Mouse (Mus musculus) limb, embryonic 11.5 days (tissue): ENCODE data around the gene Six6. TPM values are rescaled to one million over a fixed set of nuclear protein-coding genes. Genes with fewer than 3 reads are reported as not detected.
A peak's percentile ranks its signal among the peaks of the same experiment; 100 is the strongest.

Source experiments
- ATAC-seq: fragments of 200-750 bp; cut with Nextera tagmentation; 2 replicates; pipeline ENCODE4 v1.8.0; 2017; ENCODE audit warnings: low read depth; ENCODE audit not compliant: insufficient number of reproducible peaks, low FRiP score, low TSS enrichment
- DNase-seq: peaks from one replicate; pipeline ENCODE4 v3.0.0-alpha.2; 2015; ENCODE audit warnings: low spot score
- H3K27ac ChIP-seq: fragments of 300-500 bp; sonication (generic); replicated peaks from 2 replicates; pipeline ENCODE4 v1.5.1; 2014; ENCODE audit warnings: low read depth, mild to moderate bottlenecking, low read length
- H3K27me3 ChIP-seq: fragments of 300-500 bp; sonication (generic); 2 replicates; pipeline ENCODE4 v1.6.1; 2014; ENCODE audit warnings: mild to moderate bottlenecking, low read length, mixed read lengths; ENCODE audit not compliant: control insufficient read depth, insufficient read depth
- H3K36me3 ChIP-seq: fragments of 300-500 bp; sonication (generic); 2 replicates; pipeline ENCODE4 v1.6.1; 2014; ENCODE audit warnings: mild to moderate bottlenecking, low read length, moderate library complexity, mixed read lengths; ENCODE audit not compliant: control insufficient read depth, insufficient read depth
- H3K4me1 ChIP-seq: fragments of 300-500 bp; sonication (generic); 2 replicates; pipeline ENCODE4 v1.6.1; 2014; ENCODE audit warnings: low read length, mixed read lengths; ENCODE audit not compliant: control insufficient read depth, insufficient read depth
- H3K4me2 ChIP-seq: fragments of 300-500 bp; sonication (generic); 2 replicates; pipeline ENCODE4 v1.6.1; 2014; ENCODE audit warnings: low read depth, mild to moderate bottlenecking, moderate library complexity; ENCODE audit not compliant: severe bottlenecking
- H3K4me3 ChIP-seq: fragments of 300-500 bp; sonication (generic); 2 replicates; pipeline ENCODE4 v1.5.1; 2014; ENCODE audit warnings: low read depth, low read length
- H3K9ac ChIP-seq: fragments of 300-500 bp; sonication (generic); 2 replicates; pipeline ENCODE4 v1.6.1; 2014; ENCODE audit warnings: mild to moderate bottlenecking, low read length
- H3K9me3 ChIP-seq: fragments of 300-500 bp; sonication (generic); 2 replicates; pipeline ENCODE4 v1.6.1; 2016; ENCODE audit warnings: low read length; ENCODE audit not compliant: control insufficient read depth
- WGBS: fragments of 180-500 bp; shearing (Covaris S2); extraction: QIAGEN DNeasy Blood & Tissue Kit; methylation state at CpG from one replicate; pipeline ENCODE4 v1.1.7; 2014; 5-methylcytosine and 5-hydroxymethylcytosine counted together
- polyA plus RNA-seq: library from polyadenylated mRNA; unstranded; fragments of >200 nt; fragmentation: Nextera tagmentation; extraction: Ambion mirVana; gene quantifications from 2 replicates; pipeline ENCODE4 v1.2.1, GENCODE M21; 2014

The Six6 gene
- polyA plus RNA-seq, 1 experiment from 2014 or later, result not detected

DNA sequence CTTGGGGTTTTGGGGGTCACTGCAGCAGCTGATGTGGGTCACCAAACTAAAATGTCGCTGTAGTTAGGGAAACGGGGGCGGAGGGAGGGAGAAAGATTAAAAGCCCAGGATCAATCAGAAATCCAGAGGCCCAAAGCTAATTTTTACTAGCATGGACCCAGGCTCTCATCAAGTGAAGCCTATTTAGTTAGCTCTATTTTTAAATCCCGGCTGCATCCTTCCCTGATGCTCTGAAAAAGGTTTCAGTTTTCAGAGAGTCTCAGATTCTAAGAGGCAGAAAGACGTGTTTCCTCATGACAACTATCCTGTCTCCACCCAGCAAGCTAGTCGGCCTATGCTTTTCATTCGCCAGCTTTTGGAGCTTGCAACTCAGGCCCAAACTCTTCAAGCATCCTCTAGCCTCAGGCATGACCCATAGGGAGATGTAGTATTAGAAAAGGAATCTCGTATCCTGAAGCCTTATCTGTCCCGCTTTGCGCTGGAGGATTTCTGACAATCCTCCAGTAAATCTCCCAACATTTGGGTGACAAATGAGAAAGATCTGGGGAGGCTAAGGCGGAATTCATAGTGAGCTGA is 1.2 kb downstream of the Six6 start:
- H3K27me3 ChIP-seq, result peaks cover 80% of the 10 kb centered on the region
- H3K9ac ChIP-seq, result no peak overlapping the region
- no peak for ATAC-seq
- WGBS, result 2% methylated on average over 11 of the region's 11 CpGs
- no peaks in the 10 kb centered on the region for H3K9me3 ChIP-seq
- H3K4me2 ChIP-seq, result no peak overlapping the region
- H3K27ac ChIP-seq, result no peak overlapping the region
- DNase-seq, result no peak
- H3K4me1 ChIP-seq, result 0 out of 2 replicates have a peak, but pooled peaks cover 3% of the 10 kb centered on the region
- no peak overlapping the region for H3K4me3 ChIP-seq
- H3K36me3 ChIP-seq, result no peaks in the 10 kb centered on the region

- ATAC-seq, result no peak
- no peak overlapping the region for H3K9ac ChIP-seq
- H3K27me3 ChIP-seq, result peaks cover 82% of the 10 kb centered on the region
- H3K27ac ChIP-seq, result no peak overlapping the region
- no peaks in the 10 kb centered on the region for H3K36me3 ChIP-seq
- peak; percentile 62 for DNase-seq
- H3K4me1 ChIP-seq, result 0 out of 2 replicates have a peak, but pooled peaks cover 3% of the 10 kb centered on the region
- no peaks in the 10 kb centered on the region for H3K9me3 ChIP-seq
- no peak overlapping the region for H3K4me3 ChIP-seq
- 1% methylated on average over 32 of the region's 32 CpGs for WGBS
- H3K4me2 ChIP-seq, result no peak overlapping the region
Measured at GRCm38 (mm10) chr12:72941398-72942051, 1.8 kb downstream of the Six6 start.

DNA sequence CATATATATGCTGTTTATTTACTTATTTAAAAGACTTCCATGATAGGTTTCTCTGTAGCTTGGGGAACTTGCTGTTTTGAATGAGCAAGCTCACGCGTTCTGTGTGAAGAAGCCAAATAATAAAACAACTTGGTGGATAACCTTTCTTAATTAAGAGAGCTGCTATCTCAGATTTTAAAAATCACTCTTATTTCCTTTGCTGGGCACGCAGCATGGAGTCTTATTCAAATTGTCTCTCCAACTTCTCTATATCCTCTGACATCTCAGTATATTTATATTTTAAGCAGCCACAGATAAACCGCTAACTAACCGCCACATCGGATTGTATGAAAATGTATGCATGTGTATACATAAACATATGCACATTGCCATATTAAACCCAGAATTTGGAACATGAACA is 2.5 kb downstream of the Six6 start:
- 21% methylated on average over 6 of the region's 6 CpGs for WGBS
- H3K27me3 ChIP-seq, result peaks cover 81% of the 10 kb centered on the region
- H3K36me3 ChIP-seq, result no peaks in the 10 kb centered on the region
- ATAC-seq, result no peak
- no peak overlapping the region for H3K9ac ChIP-seq
- no peak overlapping the region for H3K4me3 ChIP-seq
- no peak overlapping the region for H3K27ac ChIP-seq
- no peaks in the 10 kb centered on the region for H3K9me3 ChIP-seq
- 0 out of 2 replicates have a peak, but pooled peaks cover 3% of the 10 kb centered on the region for H3K4me1 ChIP-seq
- no peak overlapping the region for H3K4me2 ChIP-seq
- no peak for DNase-seq

GRCm38 (mm10) chr12:72943574-72944110 is 4.0 kb downstream of the Six6 start:
- 0 out of 2 replicates have a peak, but pooled peaks cover 3% of the 10 kb centered on the region for H3K4me1 ChIP-seq
- no peak overlapping the region for H3K9ac ChIP-seq
- no peak overlapping the region for H3K27ac ChIP-seq
- H3K4me2 ChIP-seq, result no peak overlapping the region
- no peak overlapping the region for H3K4me3 ChIP-seq
- H3K36me3 ChIP-seq, result no peaks in the 10 kb centered on the region
- peaks cover 77% of the 10 kb centered on the region for H3K27me3 ChIP-seq
- no peaks in the 10 kb centered on the region for H3K9me3 ChIP-seq
- DNase-seq (peak; percentile 28), ATAC-seq (no peak)
- 7% methylated on average over 2 of the region's 2 CpGs for WGBS

GRCm38 (mm10) chr12:72944411-72945225 is 4.9 kb downstream of the Six6 start:
- Histone ChIP-seq H3K4me3 (peak overlapping the region; percentile 34), H3K27ac (no peak overlapping the region), H3K4me1 (0 out of 2 replicates have a peak, but pooled peaks cover 3% of the 10 kb centered on the region), H3K9ac (no peak overlapping the region), H3K36me3 (no peaks in the 10 kb centered on the region), H3K4me2 (peak overlapping the region; percentile 54), H3K9me3 (no peaks in the 10 kb centered on the region), H3K27me3 (peaks cover 68% of the 10 kb centered on the region)
- ATAC-seq (no peak), DNase-seq (peak; percentile 61)
- WGBS, result under 1% methylated on average over 24 of the region's 24 CpGs

DNA sequence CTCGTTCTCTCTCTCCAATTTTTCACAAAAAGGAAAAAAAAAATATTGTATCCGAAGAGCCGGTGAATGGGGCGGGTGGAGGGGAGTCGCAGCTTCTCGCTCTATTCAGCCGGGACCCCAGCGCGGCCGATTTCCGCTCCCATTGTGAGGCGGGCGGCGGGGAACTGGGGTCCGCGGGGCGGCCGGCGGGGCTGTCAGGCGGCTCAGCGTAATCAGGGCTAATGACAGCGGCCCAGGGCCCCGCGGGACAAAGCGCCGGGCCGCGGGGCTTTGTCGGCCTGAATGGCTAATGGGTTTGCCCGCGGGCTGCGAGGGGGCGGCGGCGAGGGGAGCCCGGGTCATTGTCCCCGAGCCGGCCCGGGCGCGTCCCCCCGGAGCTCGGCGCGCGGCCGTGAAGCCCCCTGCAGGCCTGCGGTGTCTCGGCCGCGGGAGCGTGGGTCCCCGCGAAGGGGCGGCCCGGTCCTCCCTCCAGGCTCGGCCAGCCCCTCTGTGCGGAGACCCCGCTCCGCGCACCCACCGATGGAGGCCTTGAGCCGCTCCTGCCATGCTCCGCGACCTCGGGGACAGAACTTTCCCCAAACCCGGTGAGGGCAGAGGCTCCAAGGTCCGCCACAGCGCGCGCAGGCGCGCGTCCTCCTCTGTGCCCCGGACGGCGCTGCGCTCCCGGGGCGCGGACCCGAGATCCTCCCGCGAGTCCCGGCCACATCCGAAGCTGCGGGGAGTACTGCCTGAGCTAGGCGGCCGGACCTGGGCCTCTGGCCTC is 5.8 kb downstream of the Six6 start:
- 0% methylated on average over 75 of the region's 89 CpGs for WGBS
- Histone ChIP-seq H3K36me3 (no peaks in the 10 kb centered on the region), H3K4me3 (peak overlapping the region; percentile 34), H3K4me2 (peak overlapping the region; percentile 54), H3K27ac (no peak overlapping the region), H3K9me3 (no peaks in the 10 kb centered on the region), H3K4me1 (0 out of 2 replicates have a peak, but pooled peaks cover 3% of the 10 kb centered on the region), H3K27me3 (peaks cover 59% of the 10 kb centered on the region), H3K9ac (peak overlapping the region; percentile 30; the same call in 1 of the 2 replicates)
- DNase-seq (peak; percentile 65), ATAC-seq (no peak; the same call in 1 of the 2 replicates)

- H3K27ac ChIP-seq, result no peak overlapping the region
- H3K4me1 ChIP-seq, result 0 out of 2 replicates have a peak, but pooled peaks cover 3% of the 10 kb centered on the region
- peak overlapping the region; percentile 34 for H3K4me3 ChIP-seq
- under 1% methylated on average over 8 of the region's 8 CpGs for WGBS
- H3K9me3 ChIP-seq, result no peaks in the 10 kb centered on the region
- H3K9ac ChIP-seq, result no peak overlapping the region
- peaks cover 54% of the 10 kb centered on the region for H3K27me3 ChIP-seq
- peak overlapping the region; percentile 54 for H3K4me2 ChIP-seq
- H3K36me3 ChIP-seq, result no peaks in the 10 kb centered on the region
- no peak for ATAC-seq
- no peak for DNase-seq
Measured at GRCm38 (mm10) chr12:72946064-72946395, 6.3 kb downstream of the Six6 start.

GRCm38 (mm10) chr12:72946805-72947204 is 7.1 kb downstream of the Six6 start:
- ATAC-seq, result no peak
- H3K9ac ChIP-seq, result no peak overlapping the region

More at GRCm38 (mm10) chr12:72946805-72947204, 7.1 kb downstream of the Six6 start:
- Histone ChIP-seq H3K9me3 (no peaks in the 10 kb centered on the region), H3K27ac (no peak overlapping the region), H3K36me3 (no peaks in the 10 kb centered on the region), H3K4me3 (no peak overlapping the region), H3K4me1 (0 out of 2 replicates have a peak, but pooled peaks cover 3% of the 10 kb centered on the region), H3K4me2 (no peak overlapping the region), H3K27me3 (peaks cover 49% of the 10 kb centered on the region)
- no peak for DNase-seq
